Mouse (Mus musculus) liver, embryonic 13.5 days (tissue): ENCODE measurements around the gene Zfp335. TPM values are rescaled to one million over a fixed set of nuclear protein-coding genes. Genes with fewer than 3 reads are reported as not detected.
A peak's percentile ranks its signal among the peaks of the same experiment; 100 is the strongest.

Experiments
- ATAC-seq: fragments of 200-750 bp; cut with Nextera tagmentation; 2 replicates; pipeline ENCODE4 v1.8.0; 2017; ENCODE audit warnings: low read depth, mild to moderate bottlenecking, moderate number of reproducible peaks, moderate library complexity
- DNase-seq: peaks from one replicate; pipeline ENCODE4 v3.0.0; 2022
- H3K27ac ChIP-seq: fragments of 300-500 bp; sonication (generic); 2 replicates; pipeline ENCODE4 v1.5.1; 2015; ENCODE audit warnings: moderate library complexity, mild to moderate bottlenecking, inconsistent platforms
- H3K27me3 ChIP-seq: fragments of 300-500 bp; sonication (generic); 2 replicates; pipeline ENCODE4 v1.6.1; 2015; ENCODE audit warnings: mild to moderate bottlenecking, inconsistent platforms
- H3K36me3 ChIP-seq: fragments of 300-500 bp; sonication (generic); 2 replicates; pipeline ENCODE4 v1.6.1; 2015; ENCODE audit warnings: mild to moderate bottlenecking, inconsistent platforms
- H3K4me1 ChIP-seq: fragments of 300-500 bp; sonication (generic); replicated peaks from 2 replicates; pipeline ENCODE4 v1.6.1; 2015; ENCODE audit warnings: inconsistent platforms
- H3K4me2 ChIP-seq: fragments of 300-500 bp; sonication (generic); 2 replicates; pipeline ENCODE4 v1.6.1; 2015; ENCODE audit warnings: inconsistent platforms, mild to moderate bottlenecking, moderate library complexity
- H3K4me3 ChIP-seq: fragments of 300-500 bp; sonication (generic); replicated peaks from 2 replicates; pipeline ENCODE4 v1.5.1; 2015; ENCODE audit warnings: mild to moderate bottlenecking, inconsistent platforms
- H3K9ac ChIP-seq: fragments of 300-500 bp; sonication (generic); 2 replicates; pipeline ENCODE4 v1.6.1; 2015; ENCODE audit warnings: mild to moderate bottlenecking, inconsistent platforms
- H3K9me3 ChIP-seq: fragments of 300-500 bp; sonication (generic); replicated peaks from 2 replicates; pipeline ENCODE4 v1.6.1; 2016; ENCODE audit warnings: inconsistent platforms
- WGBS: fragments of 180-500 bp; shearing (Covaris S2); methylation state at CpG from one replicate; pipeline ENCODE4 v1.1.7; 2015; ENCODE audit not compliant: insufficient replicate concordance; 5-methylcytosine and 5-hydroxymethylcytosine counted together
- polyA plus RNA-seq: library from polyadenylated mRNA; unstranded; fragments of >200 nt; fragmentation: Nextera tagmentation; extraction: Ambion mirVana; gene quantifications from 2 replicates; pipeline ENCODE4 v1.2.1, GENCODE M21; 2015

The Zfp335 gene
- polyA plus RNA-seq, 1 experiment from 2014 or later, result 5.4 TPM

DNA sequence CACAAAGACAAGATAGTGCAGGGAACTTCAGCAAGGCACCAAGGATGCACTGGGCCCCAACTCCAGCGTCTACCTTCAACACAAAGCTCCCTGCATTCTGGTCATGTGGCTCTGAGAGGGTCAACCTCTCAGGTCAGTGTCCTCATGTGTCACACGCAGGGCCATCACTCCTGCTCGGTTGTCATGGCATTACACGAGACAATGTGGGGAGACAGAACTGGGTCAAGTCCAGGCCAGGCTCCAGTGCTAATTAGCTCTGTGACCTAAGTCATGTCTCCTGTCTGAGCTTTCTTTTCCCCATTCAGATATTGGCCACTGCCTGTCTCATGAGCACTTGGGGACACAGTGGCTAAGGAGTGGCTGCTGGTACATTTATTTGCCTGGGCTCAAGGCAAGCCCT is 11.7 kb upstream of the Zfp335 start:
- no peaks in the 10 kb centered on the region for H3K9me3 ChIP-seq
- no peak overlapping the region for H3K9ac ChIP-seq
- no peaks in the 10 kb centered on the region for H3K4me1 ChIP-seq
- H3K4me3 ChIP-seq, result no peak overlapping the region
- ATAC-seq (no peak), DNase-seq (no peak)
- H3K4me2 ChIP-seq, result no peak overlapping the region
- whole genome bisulfite sequencing, result 66% methylated on average over 4 of the region's 4 CpGs
- H3K27me3 ChIP-seq, result peaks cover 14% of the 10 kb centered on the region
- H3K27ac ChIP-seq, result no peak overlapping the region
- H3K36me3 ChIP-seq, result peaks cover 8% of the 10 kb centered on the region; the same call in 1 of the 2 replicates

DNA sequence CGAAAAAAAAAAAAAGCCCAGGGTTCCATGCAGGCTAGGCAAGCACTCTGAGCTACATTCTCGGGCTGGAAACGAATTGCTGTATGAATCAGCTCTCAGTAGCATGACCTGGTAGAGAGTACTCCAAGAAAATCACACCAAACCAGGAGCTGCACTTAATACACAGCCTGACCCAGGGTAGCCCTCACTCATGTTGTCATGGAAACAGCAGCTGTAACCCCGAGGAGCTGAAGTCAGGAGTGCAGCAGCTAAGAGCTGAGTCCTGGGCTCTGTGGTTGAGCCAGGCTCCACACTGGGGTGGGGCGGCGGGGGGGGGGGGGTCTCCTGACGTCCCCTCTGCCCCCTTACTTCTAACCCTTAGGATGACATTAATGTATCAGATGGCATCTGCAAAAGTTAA is 10.4 kb upstream of the Zfp335 start:
- H3K4me1 ChIP-seq, result 0 out of 2 replicates have a peak, but pooled peaks cover 4% of the 10 kb centered on the region
- no peaks in the 10 kb centered on the region for H3K9me3 ChIP-seq
- ATAC-seq (no peak), DNase-seq (no peak)
- H3K4me3 ChIP-seq, result no peak overlapping the region
- peaks cover 8% of the 10 kb centered on the region; the same call in 1 of the 2 replicates for H3K36me3 ChIP-seq
- 65% methylated on average over 7 of the region's 7 CpGs for WGBS
- H3K4me2 ChIP-seq, result no peak overlapping the region
- H3K9ac ChIP-seq, result no peak overlapping the region
- H3K27ac ChIP-seq, result no peak overlapping the region
- H3K27me3 ChIP-seq, result 0 out of 2 replicates have a peak, but pooled peaks cover 8% of the 10 kb centered on the region

DNA sequence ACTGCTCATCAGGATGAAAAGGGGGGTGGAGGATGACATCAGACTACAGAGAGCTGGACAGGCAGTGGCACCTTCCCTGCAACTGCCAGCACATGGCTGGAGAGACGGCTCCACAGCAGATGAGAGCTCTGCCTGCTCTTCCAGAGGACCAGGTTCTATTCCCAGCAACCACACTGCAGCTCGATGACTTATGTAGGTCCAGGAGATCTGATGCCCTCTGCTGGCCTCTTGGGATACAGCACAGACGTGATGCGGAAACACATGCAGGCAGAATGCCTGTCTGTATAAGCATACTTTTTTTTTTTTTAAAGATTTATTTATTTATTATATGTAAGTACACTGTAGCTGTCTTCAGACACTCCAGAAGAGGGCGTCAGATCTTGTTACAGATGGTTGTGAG is 6.8 kb upstream of the Zfp335 start:
- DNase-seq (peak; percentile 50), ATAC-seq (no peak)
- peaks cover 14% of the 10 kb centered on the region for H3K4me1 ChIP-seq
- H3K9me3 ChIP-seq, result no peaks in the 10 kb centered on the region
- no peak overlapping the region for H3K9ac ChIP-seq
- 54% methylated on average over 5 of the region's 5 CpGs for WGBS
- H3K27ac ChIP-seq, result no peak overlapping the region
- H3K36me3 ChIP-seq, result peaks cover 8% of the 10 kb centered on the region; the same call in 1 of the 2 replicates
- H3K27me3 ChIP-seq, result no peaks in the 10 kb centered on the region
- H3K4me2 ChIP-seq, result no peak overlapping the region
- no peak overlapping the region for H3K4me3 ChIP-seq

GRCm38 (mm10) chr2:164917371-164917770 is 5.8 kb upstream of the Zfp335 start:
- H3K9ac ChIP-seq, result no peak overlapping the region
- H3K4me2 ChIP-seq, result no peak overlapping the region
- H3K4me1 ChIP-seq, result peaks cover 24% of the 10 kb centered on the region
- H3K4me3 ChIP-seq, result no peak overlapping the region
- ATAC-seq (no peak), DNase-seq (no peak)
- 71% methylated on average over 10 of the region's 10 CpGs for WGBS
- H3K36me3 ChIP-seq, result peaks cover 8% of the 10 kb centered on the region; the same call in 1 of the 2 replicates
- no peaks in the 10 kb centered on the region for H3K27me3 ChIP-seq
- no peaks in the 10 kb centered on the region for H3K9me3 ChIP-seq
- no peak overlapping the region for H3K27ac ChIP-seq

GRCm38 (mm10) chr2:164916820-164917219 is 5.3 kb upstream of the Zfp335 start:
- 39% methylated on average over 5 of the region's 5 CpGs for WGBS
- no peaks in the 10 kb centered on the region for H3K9me3 ChIP-seq
- peak; percentile 46 for DNase-seq

DNA sequence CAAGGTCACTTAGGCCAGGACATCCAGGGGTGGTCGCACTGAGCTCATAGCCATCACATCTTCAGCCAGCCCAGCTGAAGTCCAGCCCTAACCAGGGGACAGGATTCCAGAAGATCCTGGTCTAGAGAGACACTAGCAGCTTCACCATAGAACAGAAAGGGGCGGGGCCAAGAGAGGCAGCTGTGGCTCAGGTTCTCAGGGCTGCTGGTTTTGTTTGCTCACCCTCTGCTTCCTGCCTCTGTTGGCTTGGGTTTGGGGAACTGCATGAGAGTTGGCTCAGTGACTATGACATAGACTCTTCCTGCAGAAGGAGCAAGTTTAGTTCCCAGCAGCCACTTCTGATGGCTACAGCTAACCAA is 1.9 kb upstream of the Zfp335 start:
- peaks cover 10% of the 10 kb centered on the region for H3K36me3 ChIP-seq
- H3K27ac ChIP-seq, result peak overlapping the region; percentile 93; the same call in 1 of the 2 replicates
- H3K4me2 ChIP-seq, result peak overlapping the region; percentile 82; the same call in 1 of the 2 replicates
- no peak overlapping the region for H3K9ac ChIP-seq
- 49% methylated on average over 2 of the region's 2 CpGs for WGBS
- H3K9me3 ChIP-seq, result no peaks in the 10 kb centered on the region
- ATAC-seq, result no peak
- DNase-seq, result peak; percentile 55
- no peaks in the 10 kb centered on the region for H3K27me3 ChIP-seq
- peaks cover 47% of the 10 kb centered on the region for H3K4me1 ChIP-seq
- H3K4me3 ChIP-seq, result no peak overlapping the region

More at GRCm38 (mm10) chr2:164916820-164917219, 5.3 kb upstream of the Zfp335 start:
- Histone ChIP-seq H3K4me1 (peaks cover 29% of the 10 kb centered on the region), H3K27me3 (no peaks in the 10 kb centered on the region), H3K9ac (no peak overlapping the region), H3K36me3 (peaks cover 8% of the 10 kb centered on the region; the same call in 1 of the 2 replicates), H3K4me3 (no peak overlapping the region), H3K4me2 (no peak overlapping the region), H3K27ac (no peak overlapping the region)
- no peak for ATAC-seq

DNA sequence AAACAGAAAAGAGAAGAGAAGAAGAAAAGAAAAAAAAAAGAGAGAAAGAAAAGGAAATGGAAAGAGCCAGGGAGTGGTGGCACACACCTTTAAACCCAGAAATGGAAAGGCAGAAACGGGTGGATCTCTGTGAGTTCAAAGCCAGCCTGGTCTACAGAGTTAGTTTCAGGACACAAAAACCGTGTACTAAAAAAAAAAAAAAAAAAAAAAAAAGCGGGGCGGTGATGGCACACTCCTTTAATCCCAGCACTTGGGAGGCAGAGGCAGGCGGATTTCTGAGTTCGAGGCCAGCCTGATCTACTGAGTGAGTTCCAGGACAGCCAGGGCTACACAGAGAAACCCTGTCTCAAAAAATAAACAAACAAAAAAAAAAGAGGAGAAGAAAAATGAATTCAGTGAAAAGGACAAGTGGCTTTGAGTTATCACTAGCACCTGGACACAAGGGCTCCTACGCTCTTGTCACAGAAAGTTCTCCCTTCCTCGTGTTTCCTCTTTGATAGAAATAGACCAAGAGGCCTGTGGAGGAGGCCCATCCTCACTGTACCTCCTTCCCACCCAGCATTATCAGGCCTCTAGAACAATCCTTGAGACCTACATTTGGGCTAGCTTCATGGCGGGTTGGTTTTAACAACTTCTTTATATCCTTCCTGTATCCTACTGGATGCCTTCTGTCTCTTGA is 1.3 kb upstream of the Zfp335 start:
- ATAC-seq, result no peak
- 70% methylated on average over 9 of the region's 9 CpGs for WGBS
- Histone ChIP-seq H3K9me3 (no peaks in the 10 kb centered on the region), H3K36me3 (peaks cover 16% of the 10 kb centered on the region), H3K27ac (peak overlapping the region; percentile 93), H3K9ac (peak overlapping the region; percentile 95), H3K4me1 (peaks cover 45% of the 10 kb centered on the region), H3K4me2 (peak overlapping the region; percentile 82), H3K4me3 (peak overlapping the region; percentile 91), H3K27me3 (no peaks in the 10 kb centered on the region)
- DNase-seq, result no peak

DNA sequence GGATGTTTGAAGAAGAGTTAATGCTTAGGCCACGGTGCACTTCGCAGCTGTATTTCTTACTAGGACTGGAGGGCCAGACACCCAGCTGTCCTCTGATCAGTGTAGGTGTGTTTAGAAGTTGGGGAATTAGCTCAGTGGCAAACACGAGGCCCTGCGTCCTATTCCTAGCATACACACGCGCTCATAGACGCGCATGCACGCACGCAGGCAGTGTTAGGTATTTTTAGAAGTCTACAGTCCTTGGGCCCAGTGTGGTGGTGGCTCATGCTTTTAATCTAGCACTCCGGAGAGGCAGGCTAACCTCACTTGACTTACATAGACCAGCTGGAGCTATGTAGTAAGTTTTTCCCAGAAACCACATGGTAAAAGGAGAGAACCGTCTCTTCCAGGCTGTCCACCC is 594 bp upstream of the Zfp335 start:
- ATAC-seq (peak; percentile 35), DNase-seq (no peak)
- WGBS, result 3% methylated on average over 12 of the region's 12 CpGs
- Histone ChIP-seq H3K4me3 (peak overlapping the region; percentile 91), H3K9me3 (peaks cover under 1% of the 10 kb centered on the region; the same call in 1 of the 2 replicates), H3K27ac (peak overlapping the region; percentile 93), H3K27me3 (no peaks in the 10 kb centered on the region), H3K4me2 (peak overlapping the region; percentile 82), H3K36me3 (peaks cover 23% of the 10 kb centered on the region), H3K4me1 (peaks cover 44% of the 10 kb centered on the region), H3K9ac (peak overlapping the region; percentile 95)

GRCm38 (mm10) chr2:164910360-164911061 is 1.0 kb downstream of the Zfp335 start:
- peaks cover 39% of the 10 kb centered on the region for H3K36me3 ChIP-seq
- DNase-seq (no peak), ATAC-seq (peak; percentile 51)
- peaks cover 13% of the 10 kb centered on the region for H3K9me3 ChIP-seq
- peak overlapping the region; percentile 91 for H3K4me3 ChIP-seq
- peak overlapping the region; percentile 93 for H3K27ac ChIP-seq
- H3K4me2 ChIP-seq, result peak overlapping the region; percentile 82
- peak overlapping the region; percentile 95 for H3K9ac ChIP-seq
- no peaks in the 10 kb centered on the region for H3K27me3 ChIP-seq
- H3K4me1 ChIP-seq, result peaks cover 44% of the 10 kb centered on the region
- WGBS, result 2% methylated on average over 37 of the region's 37 CpGs

DNA sequence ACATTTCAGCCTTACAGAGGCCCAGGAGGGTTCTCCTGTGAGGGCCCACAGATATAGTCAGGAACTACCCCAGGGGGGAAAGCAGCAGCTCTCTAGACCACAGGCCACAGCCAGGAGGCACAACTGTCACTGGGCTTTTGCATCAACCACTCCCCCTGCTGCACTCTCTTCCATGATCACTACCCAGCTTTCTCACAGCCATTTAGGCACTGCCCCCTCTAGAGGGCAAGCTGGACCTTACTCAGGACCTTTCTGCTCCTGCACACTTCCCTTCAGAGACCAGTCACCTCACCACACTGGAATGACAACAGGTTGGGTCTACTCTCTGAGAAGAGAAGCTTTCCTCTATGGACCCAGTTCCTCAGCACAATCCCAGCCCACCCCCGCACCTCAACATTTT is 2.0 kb downstream of the Zfp335 start:
- peak overlapping the region; percentile 95 for H3K9ac ChIP-seq
- peak; percentile 50 for DNase-seq
- peaks cover 48% of the 10 kb centered on the region for H3K4me1 ChIP-seq
- H3K27ac ChIP-seq, result peak overlapping the region; percentile 93
- no peak for ATAC-seq
- peaks cover 13% of the 10 kb centered on the region for H3K9me3 ChIP-seq
- H3K4me3 ChIP-seq, result peak overlapping the region; percentile 91
- no peaks in the 10 kb centered on the region for H3K27me3 ChIP-seq
- peak overlapping the region; percentile 82 for H3K4me2 ChIP-seq
- WGBS, result 76% methylated on average over 1 of the region's 1 CpGs
- H3K36me3 ChIP-seq, result peaks cover 49% of the 10 kb centered on the region

DNA sequence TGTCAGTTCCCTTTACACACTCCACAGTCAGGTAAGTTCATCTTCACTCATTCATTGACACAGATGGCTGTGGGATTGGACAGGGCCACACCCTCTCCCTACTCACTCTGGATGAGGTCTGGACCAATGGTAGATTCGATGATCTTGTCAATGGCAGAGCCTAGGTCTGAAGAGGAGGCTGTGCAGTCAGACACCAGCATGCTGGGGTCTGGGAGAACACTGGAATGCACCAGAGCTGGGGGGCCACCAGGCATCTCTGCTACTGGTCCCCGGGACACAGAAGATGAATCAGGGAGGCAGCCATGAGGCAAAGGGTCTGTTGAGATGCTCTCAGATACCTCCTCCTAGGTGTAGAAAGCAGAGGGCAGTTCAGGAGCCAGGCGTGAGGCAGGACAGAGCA is 2.5 kb downstream of the Zfp335 start:
- H3K4me2 ChIP-seq, result peak overlapping the region; percentile 82
- peaks cover 53% of the 10 kb centered on the region for H3K36me3 ChIP-seq
- 77% methylated on average over 3 of the region's 3 CpGs for WGBS
- DNase-seq (no peak), ATAC-seq (no peak)
- peaks cover 45% of the 10 kb centered on the region for H3K4me1 ChIP-seq
- H3K27me3 ChIP-seq, result no peaks in the 10 kb centered on the region
- peak overlapping the region; percentile 91 for H3K4me3 ChIP-seq
- H3K9ac ChIP-seq, result peak overlapping the region; percentile 95; the same call in 1 of the 2 replicates
- H3K27ac ChIP-seq, result peak overlapping the region; percentile 93; the same call in 1 of the 2 replicates
- peaks cover 13% of the 10 kb centered on the region for H3K9me3 ChIP-seq
